Mouse (Mus musculus) induced T-regulatory cell, adult 2 months (primary cell): ENCODE measurements around the gene Lgals2.

Experiments used
- DNase-seq: peaks from one replicate; pipeline ENCODE4 v3.0.0-alpha.2; 2012; ENCODE audit warnings: low read depth

Lgals2 gene

GRCm38 (mm10) chr15:78855303-78855965 is at the start of gene Lgals2:
TSS of gene Lgals2 (minus strand) at chr15:78855529.
- DNase-seq: no peak

- DNase-seq: peak; percentile 93
Observed at GRCm38 (mm10) chr15:78903243-78903642, 47.9 kb upstream of the Lgals2 start.

- peak; percentile 49 for DNase-seq
Observed at GRCm38 (mm10) chr15:78901422-78901789, 46.1 kb upstream of the Lgals2 start.

- peak; percentile 48 for DNase-seq
Observed at GRCm38 (mm10) chr15:78900585-78901421, 45.5 kb upstream of the Lgals2 start.

GRCm38 (mm10) chr15:78899740-78900584 is 44.6 kb upstream of the Lgals2 start, which contains the start of gene Sh3bp1:
TSS of gene Sh3bp1 (plus strand) at chr15:78899768.
- peak; percentile 85 for DNase-seq

GRCm38 (mm10) chr15:78899409-78899739 is 44.0 kb upstream of the Lgals2 start, which contains the start of gene Gm49510:
TSS of gene Gm49510 (plus strand) at chr15:78899667.
- DNase-seq: no peak

- peak; percentile 79 for DNase-seq
Observed at GRCm38 (mm10) chr15:78898507-78899001, 43.2 kb upstream of the Lgals2 start.

GRCm38 (mm10) chr15:78897488-78897887 is 42.2 kb upstream of the Lgals2 start:
- DNase-seq: peak; percentile 54

GRCm38 (mm10) chr15:78896149-78896548 is 40.8 kb upstream of the Lgals2 start:
- peak; percentile 78 for DNase-seq

- peak; percentile 58 for DNase-seq
Observed at GRCm38 (mm10) chr15:78895741-78896140, 40.4 kb upstream of the Lgals2 start.

- DNase-seq: peak; percentile 62
Observed at GRCm38 (mm10) chr15:78894726-78895125, 39.4 kb upstream of the Lgals2 start.

GRCm38 (mm10) chr15:78892440-78892839 is 37.1 kb upstream of the Lgals2 start:
- no peak for DNase-seq

GRCm38 (mm10) chr15:78889401-78889853 is 34.1 kb upstream of the Lgals2 start:
- DNase-seq: no peak

GRCm38 (mm10) chr15:78881828-78882227 is 26.5 kb upstream of the Lgals2 start:
- DNase-seq: no peak

GRCm38 (mm10) chr15:78880432-78880831 is 25.1 kb upstream of the Lgals2 start:
- no peak for DNase-seq

- DNase-seq: peak; percentile 60
Observed at GRCm38 (mm10) chr15:78878792-78879516, 23.6 kb upstream of the Lgals2 start.

GRCm38 (mm10) chr15:78877810-78878390 is 22.6 kb upstream of the Lgals2 start:
- peak; percentile 48 for DNase-seq

GRCm38 (mm10) chr15:78876991-78877809 is 21.9 kb upstream of the Lgals2 start, which contains the start of gene Gga1:
TSS of gene Gga1 (plus strand) at chr15:78877190.
- DNase-seq: peak; percentile 99

GRCm38 (mm10) chr15:78876258-78876696 is 20.9 kb upstream of the Lgals2 start:
- DNase-seq: peak; percentile 80

- no peak for DNase-seq
Observed at GRCm38 (mm10) chr15:78875537-78875936, 20.2 kb upstream of the Lgals2 start.
